Mouse (Mus musculus) forebrain, embryonic 11.5 days (tissue): Measurements from ENCODE around the gene Eya2. TPM values are rescaled to one million over a fixed set of nuclear protein-coding genes. Genes with fewer than 3 reads are reported as not detected.

Experiments used
- ATAC-seq: fragments of 200-750 bp; cut with Nextera tagmentation; replicated peaks from 2 replicates; pipeline ENCODE4 v1.8.0; 2017; ENCODE audit warnings: moderate TSS enrichment; ENCODE audit not compliant: low FRiP score
- DNase-seq: peaks from one replicate; pipeline ENCODE4 v3.0.0-alpha.2; 2017; ENCODE audit warnings: low spot score
- H3K27ac ChIP-seq: fragments of 300-500 bp; sonication (generic); 2 replicates; pipeline ENCODE4 v1.5.1; 2014; ENCODE audit warnings: low read depth, low read length
- H3K27me3 ChIP-seq: fragments of 300-500 bp; sonication (generic); 2 replicates; pipeline ENCODE4 v1.6.1; 2014; ENCODE audit warnings: mild to moderate bottlenecking, low read length, mixed read lengths; ENCODE audit not compliant: control insufficient read depth, insufficient read depth
- H3K36me3 ChIP-seq: fragments of 300-500 bp; sonication (generic); 2 replicates; pipeline ENCODE4 v1.6.1; 2014; ENCODE audit warnings: mild to moderate bottlenecking, low read length, moderate library complexity, mixed read lengths; ENCODE audit not compliant: control insufficient read depth, insufficient read depth
- H3K4me1 ChIP-seq: fragments of 300-500 bp; sonication (generic); replicated peaks from 2 replicates; pipeline ENCODE4 v1.6.1; 2014; ENCODE audit warnings: low read length, mixed read lengths; ENCODE audit not compliant: control insufficient read depth, insufficient read depth
- H3K4me2 ChIP-seq: fragments of 300-500 bp; sonication (generic); 2 replicates; pipeline ENCODE4 v1.6.1; 2014; ENCODE audit warnings: low read depth, mild to moderate bottlenecking, low read length, moderate library complexity, mixed read lengths; ENCODE audit not compliant: severe bottlenecking
- H3K4me3 ChIP-seq: fragments of 300-500 bp; sonication (generic); 2 replicates; pipeline ENCODE4 v1.5.1; 2014; ENCODE audit warnings: low read depth, low read length
- H3K9ac ChIP-seq: fragments of 300-500 bp; sonication (generic); 2 replicates; pipeline ENCODE4 v1.6.1; 2014; ENCODE audit warnings: low read length
- H3K9me3 ChIP-seq: fragments of 300-500 bp; sonication (generic); 2 replicates; pipeline ENCODE4 v1.6.1; 2016; ENCODE audit warnings: low read length, mixed read lengths; ENCODE audit not compliant: control insufficient read depth
- WGBS: fragments of 180-500 bp; shearing (Covaris S2); extraction: QIAGEN DNeasy Blood & Tissue Kit; methylation state at CpG from one replicate; pipeline ENCODE4 v1.1.7; 2014; 5-methylcytosine and 5-hydroxymethylcytosine counted together
- polyA plus RNA-seq: library from polyadenylated mRNA; unstranded; fragments of >200 nt; fragmentation: Nextera tagmentation; extraction: Ambion mirVana; gene quantifications from 2 replicates; pipeline ENCODE4 v1.2.1, GENCODE M21; 2014

Gene Eya2
- polyA plus RNA-seq, 1 experiment from 2014 or later: 10.3 TPM

GRCm38 (mm10) chr2:165559506-165560235 is 35.2 kb upstream of the Eya2 start:
- Histone ChIP-seq H3K4me3 (no peak overlapping the region), H3K36me3 (no peaks in the 10 kb centered on the region), H3K4me1 (peaks cover 8% of the 10 kb centered on the region), H3K27me3 (peaks cover 11% of the 10 kb centered on the region), H3K9ac (no peak overlapping the region), H3K4me2 (no peak overlapping the region), H3K27ac (no peak overlapping the region), H3K9me3 (no peaks in the 10 kb centered on the region)
- DNase-seq (no peak), ATAC-seq (no peak)
- 29% methylated on average over 11 of the region's 11 CpGs for WGBS

GRCm38 (mm10) chr2:165561861-165562260 is 33.0 kb upstream of the Eya2 start:
- Histone ChIP-seq H3K27me3 (peaks cover 11% of the 10 kb centered on the region), H3K4me3 (no peak overlapping the region), H3K27ac (no peak overlapping the region), H3K9ac (no peak overlapping the region), H3K9me3 (no peaks in the 10 kb centered on the region), H3K4me2 (no peak overlapping the region), H3K36me3 (no peaks in the 10 kb centered on the region), H3K4me1 (peaks cover 8% of the 10 kb centered on the region)
- DNase-seq (no peak), ATAC-seq (no peak)
- WGBS: 92% methylated on average over 6 of the region's 6 CpGs

DNA sequence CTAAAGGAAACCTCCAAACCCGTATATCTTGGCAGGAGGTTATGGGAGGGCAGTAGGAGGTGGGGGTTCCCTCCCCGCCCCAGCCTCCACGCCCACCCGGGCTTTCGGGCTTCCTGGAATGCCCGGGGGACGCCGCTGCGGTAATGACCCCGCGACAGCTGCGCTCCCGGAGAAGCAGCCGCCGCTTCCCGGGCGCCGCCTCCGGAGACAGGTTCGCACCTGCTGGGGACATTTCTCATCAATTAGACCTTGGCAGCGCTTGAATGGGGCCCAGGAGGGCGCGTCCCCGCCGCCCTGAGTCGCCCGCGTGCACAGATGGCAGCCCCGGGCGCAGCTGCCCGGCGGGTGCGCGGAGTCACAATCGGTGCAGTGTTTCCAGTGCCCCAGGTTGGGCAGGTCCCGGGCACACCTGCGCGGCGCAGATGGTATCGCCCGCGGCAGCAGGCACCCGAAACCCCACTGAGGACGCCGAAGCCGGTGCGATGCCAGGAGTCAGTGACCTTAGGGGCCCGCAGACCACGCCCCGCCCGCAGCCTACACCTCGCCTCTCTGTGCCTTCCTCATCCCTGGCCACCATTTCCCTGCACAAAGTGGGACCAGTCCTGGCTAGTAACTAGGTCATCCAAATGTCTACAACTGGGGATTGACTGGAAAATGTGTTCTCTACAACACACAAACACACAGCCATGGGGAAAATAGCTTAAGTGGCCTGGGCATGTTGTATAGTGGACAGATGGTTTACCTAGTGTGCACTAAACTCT is 31.4 kb upstream of the Eya2 start:
- H3K4me2 ChIP-seq: peak overlapping the region; percentile 84
- H3K9me3 ChIP-seq: no peaks in the 10 kb centered on the region
- peak; percentile 76 for DNase-seq
- H3K36me3 ChIP-seq: no peaks in the 10 kb centered on the region
- H3K27ac ChIP-seq: no peak overlapping the region
- H3K4me1 ChIP-seq: peaks cover 8% of the 10 kb centered on the region
- H3K9ac ChIP-seq: peak overlapping the region; percentile 41
- under 1% methylated on average over 52 of the region's 52 CpGs for WGBS
- peak overlapping the region; percentile 38 for H3K4me3 ChIP-seq
- ATAC-seq: peak; percentile 60
- peaks cover 11% of the 10 kb centered on the region; the same call in 1 of the 2 replicates for H3K27me3 ChIP-seq

DNA sequence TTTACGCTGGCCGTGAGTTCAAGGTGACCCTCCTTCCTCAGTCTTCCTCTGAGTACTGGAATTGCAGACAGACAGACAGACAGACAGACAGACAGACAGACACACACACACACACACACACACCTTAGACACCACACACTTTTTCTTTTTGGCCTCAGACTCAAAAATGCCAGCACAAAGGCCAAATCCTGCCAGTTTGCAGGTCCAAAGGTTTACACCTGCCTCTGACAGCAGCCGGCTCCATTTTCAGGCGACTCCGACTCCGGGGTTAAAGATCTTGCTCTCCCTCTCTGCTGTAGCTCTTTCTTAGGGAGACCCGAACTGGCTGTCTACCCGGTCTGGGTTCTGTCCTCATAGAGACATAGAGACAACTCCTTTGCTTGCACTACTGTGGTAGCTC is 30.7 kb upstream of the Eya2 start:
- H3K4me3 ChIP-seq: no peak overlapping the region
- no peak overlapping the region for H3K27ac ChIP-seq
- no peak overlapping the region for H3K4me2 ChIP-seq
- ATAC-seq (no peak), DNase-seq (no peak)
- 66% methylated on average over 8 of the region's 8 CpGs for WGBS
- H3K27me3 ChIP-seq: peaks cover 11% of the 10 kb centered on the region; the same call in 1 of the 2 replicates
- H3K9ac ChIP-seq: no peak overlapping the region
- H3K4me1 ChIP-seq: peaks cover 8% of the 10 kb centered on the region
- no peaks in the 10 kb centered on the region for H3K9me3 ChIP-seq
- no peaks in the 10 kb centered on the region for H3K36me3 ChIP-seq

DNA sequence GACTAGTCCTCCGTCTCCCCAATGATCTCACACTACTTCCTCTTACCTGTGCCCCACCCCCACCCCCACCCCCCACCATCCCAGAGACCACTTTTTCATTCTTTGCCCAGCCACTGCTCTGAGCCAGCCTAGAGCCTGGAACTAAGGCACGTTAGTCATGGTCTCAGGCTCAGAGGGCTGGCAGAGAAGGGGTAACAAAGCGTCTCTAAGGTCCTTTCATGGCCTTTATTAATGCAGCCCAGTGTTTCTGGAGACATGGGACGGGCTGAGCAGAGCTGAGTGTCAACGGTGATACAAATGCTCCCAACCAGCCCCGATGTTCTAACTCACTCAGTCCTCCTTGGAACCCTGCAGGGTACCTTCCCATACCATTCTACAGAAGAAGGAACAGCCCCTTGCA is 30.2 kb upstream of the Eya2 start:
- no peak for ATAC-seq
- no peak for DNase-seq
- Histone ChIP-seq H3K27ac (no peak overlapping the region), H3K36me3 (no peaks in the 10 kb centered on the region), H3K27me3 (peaks cover 11% of the 10 kb centered on the region; the same call in 1 of the 2 replicates), H3K9me3 (no peaks in the 10 kb centered on the region), H3K4me1 (peaks cover 8% of the 10 kb centered on the region), H3K4me3 (no peak overlapping the region), H3K9ac (no peak overlapping the region), H3K4me2 (no peak overlapping the region)
- WGBS: 26% methylated on average over 6 of the region's 6 CpGs

- Histone ChIP-seq H3K4me2 (no peak overlapping the region), H3K27me3 (peaks cover 11% of the 10 kb centered on the region; the same call in 1 of the 2 replicates), H3K4me3 (no peak overlapping the region), H3K36me3 (no peaks in the 10 kb centered on the region), H3K4me1 (peaks cover 8% of the 10 kb centered on the region), H3K9me3 (no peaks in the 10 kb centered on the region), H3K9ac (no peak overlapping the region), H3K27ac (no peak overlapping the region)
- ATAC-seq (no peak), DNase-seq (no peak)
- 84% methylated on average over 6 of the region's 6 CpGs for WGBS
Observed at GRCm38 (mm10) chr2:165566898-165567297, 27.9 kb upstream of the Eya2 start.

- no peak overlapping the region for H3K27ac ChIP-seq
- DNase-seq (no peak), ATAC-seq (no peak)
- no peaks in the 10 kb centered on the region for H3K9me3 ChIP-seq
- H3K4me1 ChIP-seq: peaks cover 8% of the 10 kb centered on the region
- WGBS: 85% methylated on average over 9 of the region's 9 CpGs
- H3K4me3 ChIP-seq: no peak overlapping the region
- H3K4me2 ChIP-seq: no peak overlapping the region
- H3K36me3 ChIP-seq: no peaks in the 10 kb centered on the region
- H3K9ac ChIP-seq: no peak overlapping the region
- H3K27me3 ChIP-seq: peaks cover 11% of the 10 kb centered on the region; the same call in 1 of the 2 replicates
Observed at GRCm38 (mm10) chr2:165567820-165568219, 27.0 kb upstream of the Eya2 start.

DNA sequence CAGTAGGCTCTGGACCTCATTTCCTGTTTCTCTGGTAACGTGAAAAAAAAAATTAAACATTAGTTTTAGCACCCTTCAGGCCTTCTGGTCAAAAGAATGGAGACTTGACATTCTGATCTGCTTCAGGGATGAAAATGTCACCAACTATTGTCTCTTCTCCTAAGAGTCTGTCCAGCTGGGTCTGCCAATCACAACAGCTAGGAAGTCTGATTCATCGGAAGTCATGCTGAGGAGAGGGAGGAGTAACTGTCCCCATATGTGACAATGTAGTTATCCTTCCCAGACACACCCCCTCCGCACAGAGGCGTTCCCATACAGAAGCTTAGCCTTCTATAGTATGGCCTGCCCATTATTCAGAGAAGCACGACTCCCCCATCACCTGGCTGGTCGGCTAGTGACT is 25.9 kb upstream of the Eya2 start:
- 52% methylated on average over 6 of the region's 6 CpGs for WGBS
- no peaks in the 10 kb centered on the region for H3K9me3 ChIP-seq
- no peaks in the 10 kb centered on the region for H3K4me1 ChIP-seq
- peaks cover under 1% of the 10 kb centered on the region; the same call in 1 of the 2 replicates for H3K27me3 ChIP-seq
- no peak overlapping the region for H3K27ac ChIP-seq
- H3K4me2 ChIP-seq: no peak overlapping the region
- H3K9ac ChIP-seq: no peak overlapping the region
- H3K36me3 ChIP-seq: no peaks in the 10 kb centered on the region
- H3K4me3 ChIP-seq: no peak overlapping the region
- ATAC-seq (no peak), DNase-seq (no peak)
